Mouse (Mus musculus) heart, postnatal 0 days (tissue): ENCODE data around the gene Abcf3. TPM values are rescaled to one million over a fixed set of nuclear protein-coding genes. Genes with fewer than 3 reads are reported as not detected.

Experiments used
- ATAC-seq: fragments of 200-750 bp; cut with Nextera tagmentation; 2 replicates; pipeline ENCODE4 v1.8.0; 2017; ENCODE audit warnings: low read depth, moderate number of reproducible peaks, moderate library complexity; ENCODE audit not compliant: insufficient read depth
- DNase-seq: peaks from one replicate; pipeline ENCODE4 v3.0.0-alpha.2; 2016; ENCODE audit warnings: low spot score
- H3K27ac ChIP-seq: fragments of 300-500 bp; sonication (generic); 2 replicates; pipeline ENCODE4 v1.5.1; 2014; ENCODE audit warnings: low read depth, mild to moderate bottlenecking
- H3K27me3 ChIP-seq: fragments of 300-500 bp; sonication (generic); 2 replicates; pipeline ENCODE4 v1.6.1; 2014; ENCODE audit warnings: low read length, mixed read lengths; ENCODE audit not compliant: control insufficient read depth, insufficient read depth
- H3K36me3 ChIP-seq: fragments of 300-500 bp; sonication (generic); replicated peaks from 2 replicates; pipeline ENCODE4 v1.6.1; 2014; ENCODE audit warnings: low read length, mixed read lengths; ENCODE audit not compliant: control insufficient read depth, insufficient read depth
- H3K4me1 ChIP-seq: fragments of 300-500 bp; sonication (generic); 2 replicates; pipeline ENCODE4 v1.6.1; 2014; ENCODE audit warnings: antibody characterized with exemption; ENCODE audit not compliant: control insufficient read depth, insufficient read depth
- H3K4me2 ChIP-seq: fragments of 300-500 bp; sonication (generic); 2 replicates; pipeline ENCODE4 v1.6.1; 2014; ENCODE audit warnings: low read depth, mild to moderate bottlenecking, low read length, moderate library complexity
- H3K4me3 ChIP-seq: fragments of 300-500 bp; sonication (generic); 2 replicates; pipeline ENCODE4 v1.5.1; 2014; ENCODE audit warnings: low read depth, low read length
- H3K9ac ChIP-seq: fragments of 300-500 bp; sonication (generic); replicated peaks from 2 replicates; pipeline ENCODE4 v1.6.1; 2014; ENCODE audit warnings: low read depth, low read length, mixed read lengths
- H3K9me3 ChIP-seq: fragments of 300-500 bp; sonication (generic); replicated peaks from 2 replicates; pipeline ENCODE4 v1.6.1; 2016; ENCODE audit warnings: low read length; ENCODE audit not compliant: control insufficient read depth
- CTCF ChIP-seq: IDR thresholded peaks from 2 replicates; pipeline ENCODE4 v1.5.1; 2016; ENCODE audit warnings: antibody characterized with exemption, control low read depth, low read depth
- EP300 ChIP-seq: IDR thresholded peaks from 2 replicates; pipeline ENCODE4 v1.6.1; 2016; ENCODE audit warnings: antibody characterized with exemption, low read depth
- WGBS: fragments of 180-500 bp; shearing (Covaris S2); extraction: QIAGEN DNeasy Blood & Tissue Kit; methylation state at CpG from one replicate; pipeline ENCODE4 v1.1.7; 2014; 5-methylcytosine and 5-hydroxymethylcytosine counted together
- polyA plus RNA-seq: library from polyadenylated mRNA; unstranded; fragments of >200 nt; fragmentation: Nextera tagmentation; extraction: Ambion mirVana; gene quantifications from 2 replicates; pipeline ENCODE4 v1.2.1, GENCODE M21; 2015
- total RNA-seq: library from RNA; depleted of rRNA; stranded (reverse); fragments of >200 nt; gene quantifications from 2 replicates; pipeline ENCODE4 v1.2.3, GENCODE M21; 2014; ENCODE audit warnings: low replicate concordance

Gene Abcf3
- total and polyA plus RNA-seq, 2 experiments from 2014 or later: 42.2 to 47.1 TPM

DNA sequence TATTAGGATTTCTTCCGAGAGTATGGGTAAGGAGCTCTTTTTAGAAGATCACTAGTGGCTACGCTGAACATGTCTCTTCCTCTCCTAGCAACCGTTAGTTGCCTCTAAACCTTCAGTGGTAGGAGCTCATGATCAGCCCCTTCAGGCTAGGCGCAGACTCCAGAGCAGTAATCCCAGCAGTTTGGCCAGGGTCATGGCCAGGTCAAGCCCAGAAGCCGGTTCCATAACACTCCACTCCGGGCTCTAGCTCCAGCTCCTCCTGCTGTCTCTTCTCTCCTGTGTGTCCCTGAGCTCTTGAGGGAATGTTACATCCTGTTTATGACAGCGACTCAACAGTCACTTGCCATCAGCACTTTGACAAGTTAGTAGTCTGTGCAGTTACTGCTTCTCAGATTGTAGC is 9.0 kb downstream of the Abcf3 start:
- WGBS: 71% methylated on average over 7 of the region's 7 CpGs
- Histone ChIP-seq H3K9ac (no peak overlapping the region), H3K27ac (no peak overlapping the region), H3K36me3 (peaks cover 95% of the 10 kb centered on the region), H3K9me3 (no peaks in the 10 kb centered on the region), H3K27me3 (no peaks in the 10 kb centered on the region), H3K4me1 (no peaks in the 10 kb centered on the region), H3K4me2 (no peak overlapping the region), H3K4me3 (no peak overlapping the region)
- ATAC-seq (no peak), DNase-seq (no peak)
- no peak for TF ChIP-seq EP300

GRCm38 (mm10) chr16:20565075-20565474 is 16.7 kb downstream of the Abcf3 start:
- Histone ChIP-seq H3K4me2 (no peak overlapping the region), H3K36me3 (peaks cover 33% of the 10 kb centered on the region), H3K4me3 (no peak overlapping the region), H3K4me1 (no peaks in the 10 kb centered on the region), H3K9me3 (no peaks in the 10 kb centered on the region), H3K9ac (no peak overlapping the region), H3K27ac (no peak overlapping the region), H3K27me3 (no peaks in the 10 kb centered on the region)
- DNase-seq: no peak
- no peak for TF ChIP-seq EP300
- TF ChIP-seq CTCF: no peak
- WGBS: 67% methylated on average over 1 of the region's 1 CpGs
- no peak for ATAC-seq

GRCm38 (mm10) chr16:20589366-20589938 is 41.1 kb downstream of the Abcf3 start, which contains the start of gene Vwa5b2:
Vwa5b2 (plus strand) TSS chr16:20589471.
- peaks cover 56% of the 10 kb centered on the region for H3K27me3 ChIP-seq
- H3K9ac ChIP-seq: 0 out of 2 replicates have a peak within 1 kb of the TSS, but pooled peaks have one; percentile 7
- TF ChIP-seq EP300: no peak
- TF ChIP-seq CTCF: no peak
- ATAC-seq (no peak), DNase-seq (no peak)
- peak within 1 kb of the TSS; percentile 52 for H3K4me3 ChIP-seq
- H3K9me3 ChIP-seq: no peaks in the 10 kb centered on the region
- no peaks in the 10 kb centered on the region for H3K36me3 ChIP-seq
- WGBS: 1% methylated on average over 24 of the region's 24 CpGs
- H3K4me2 ChIP-seq: peak within 1 kb of the TSS; percentile 75
- no peak within 1 kb of the TSS for H3K27ac ChIP-seq
- H3K4me1 ChIP-seq: peaks cover 11% of the 10 kb centered on the region; the same call in 1 of the 2 replicates

- H3K27me3 ChIP-seq: peaks cover 58% of the 10 kb centered on the region
- DNase-seq (no peak), ATAC-seq (no peak)
- WGBS: under 1% methylated on average over 39 of the region's 39 CpGs
- peak overlapping the region; percentile 52 for H3K4me3 ChIP-seq
- H3K4me1 ChIP-seq: peaks cover 11% of the 10 kb centered on the region; the same call in 1 of the 2 replicates
- 0 out of 2 replicates have a peak overlapping the region, but pooled peaks have one; percentile 7 for H3K9ac ChIP-seq
- no peaks in the 10 kb centered on the region for H3K9me3 ChIP-seq
- peak overlapping the region; percentile 75 for H3K4me2 ChIP-seq
- H3K27ac ChIP-seq: no peak overlapping the region
- no peaks in the 10 kb centered on the region for H3K36me3 ChIP-seq
- TF ChIP-seq EP300 (no peak), CTCF (no peak)
Measured at GRCm38 (mm10) chr16:20589939-20590679, 41.7 kb downstream of the Abcf3 start.

GRCm38 (mm10) chr16:20590680-20591038 is 42.3 kb downstream of the Abcf3 start:
- H3K36me3 ChIP-seq: no peaks in the 10 kb centered on the region
- H3K27ac ChIP-seq: no peak overlapping the region
- DNase-seq (no peak), ATAC-seq (0 out of 2 replicates have a peak, but pooled peaks have one; percentile 14)
- no peak for TF ChIP-seq EP300
- TF ChIP-seq CTCF: no peak
- H3K4me1 ChIP-seq: peaks cover 11% of the 10 kb centered on the region; the same call in 1 of the 2 replicates
- no peak overlapping the region for H3K9ac ChIP-seq
- H3K27me3 ChIP-seq: peaks cover 58% of the 10 kb centered on the region
- 5% methylated on average over 17 of the region's 17 CpGs for WGBS
- no peaks in the 10 kb centered on the region for H3K9me3 ChIP-seq
- H3K4me3 ChIP-seq: peak overlapping the region; percentile 52
- H3K4me2 ChIP-seq: peak overlapping the region; percentile 75
